Mouse (Mus musculus): ENCODE results near the gene Gm20388. TPM values are rescaled to one million over a fixed set of nuclear protein-coding genes. Genes with fewer than 3 reads are reported as not detected.

The Gm20388 gene
- polyA plus RNA-seq, 1 experiment = 28.1 TPM

DNA sequence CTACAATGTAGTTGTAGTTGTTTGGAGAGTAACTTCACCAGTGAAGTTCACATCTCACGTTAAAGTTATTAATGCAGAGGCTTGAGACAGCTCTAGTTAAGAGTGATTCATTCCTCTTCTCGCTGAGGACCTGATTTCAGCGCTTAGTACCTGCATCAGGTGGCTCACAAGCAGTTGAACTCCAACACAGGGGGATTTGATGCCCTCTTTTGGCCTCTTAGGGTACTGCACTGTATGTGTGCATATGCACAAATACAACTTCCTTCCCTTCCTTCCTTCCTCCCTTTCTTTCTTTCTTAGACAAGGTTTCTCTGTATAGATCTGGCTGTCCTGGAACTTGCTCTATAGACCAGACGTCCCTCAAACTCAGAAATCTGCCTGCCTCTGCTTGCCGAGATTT, 1763.9 kb downstream of the Gm20388 start:
- peak; percentile 36 for TF ChIP-seq CTCF (IDR thresholded peaks at IDR 0.05; ENCODE audit: low read depth, low read length)
- no peak for TF ChIP-seq EP300 (IDR thresholded peaks at IDR 0.05; ENCODE audit: insufficient read depth, low read depth, low read length)
- no peak for TF ChIP-seq POLR2A (IDR thresholded peaks at IDR 0.05; ENCODE audit: insufficient read depth, low read length)
- H3K27ac ChIP-seq (ENCODE audit: insufficient read depth, low read length) = no peak overlapping the region
- H3K4me1 ChIP-seq (ENCODE audit: control insufficient read depth, insufficient read depth, low read length) = no peaks in the 10 kb centered on the region
- H3K36me3 ChIP-seq (ENCODE audit: control insufficient read depth, insufficient read depth, low read length, poor library complexity, severe bottlenecking) = no peaks in the 10 kb centered on the region
- H3K9me3 ChIP-seq (replicated peaks; ENCODE audit: control insufficient read depth, insufficient read depth, low read length, poor library complexity, severe bottlenecking) = no peaks in the 10 kb centered on the region
- no peaks in the 10 kb centered on the region for H3K27me3 ChIP-seq (ENCODE audit: control insufficient read depth, insufficient read depth, low read length, poor library complexity, severe bottlenecking)
- no peak overlapping the region for H3K4me3 ChIP-seq (ENCODE audit: low read depth, low read length)
- no peak overlapping the region for H3K9ac ChIP-seq (ENCODE audit: low read depth, poor library complexity, severe bottlenecking)

DNA sequence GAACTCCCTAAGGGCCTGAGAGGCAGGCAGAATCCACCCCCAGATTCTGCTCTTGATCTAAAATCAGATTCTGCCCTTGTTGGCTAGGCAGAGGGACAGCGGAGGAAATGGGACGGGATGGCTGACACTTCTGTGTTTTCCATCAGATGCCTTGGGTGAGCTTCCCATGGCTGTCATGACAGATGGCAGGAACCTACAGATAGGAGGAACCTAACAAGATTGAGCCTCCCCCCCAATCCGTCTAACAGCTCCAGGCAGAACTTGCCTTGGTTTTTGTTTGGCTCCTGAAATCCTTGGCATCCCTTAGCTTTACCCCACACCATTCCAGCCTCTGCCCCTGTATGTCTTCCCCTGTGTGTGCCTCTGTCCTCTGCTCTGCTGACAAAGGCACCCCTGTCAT, 1764.5 kb downstream of the Gm20388 start:
- TF ChIP-seq CTCF (IDR thresholded peaks at IDR 0.05; ENCODE audit: low read depth, low read length) (no peak), EP300 (IDR thresholded peaks at IDR 0.05; ENCODE audit: insufficient read depth, low read depth, low read length) (no peak), POLR2A (IDR thresholded peaks at IDR 0.05; ENCODE audit: insufficient read depth, low read length) (no peak)
- Histone ChIP-seq H3K27me3 (ENCODE audit: control insufficient read depth, insufficient read depth, low read length, poor library complexity, severe bottlenecking) (no peaks in the 10 kb centered on the region), H3K9ac (ENCODE audit: low read depth, poor library complexity, severe bottlenecking) (peak overlapping the region; percentile 53), H3K27ac (ENCODE audit: insufficient read depth, low read length) (no peak overlapping the region), H3K4me1 (ENCODE audit: control insufficient read depth, insufficient read depth, low read length) (no peaks in the 10 kb centered on the region), H3K9me3 (replicated peaks; ENCODE audit: control insufficient read depth, insufficient read depth, low read length, poor library complexity, severe bottlenecking) (no peaks in the 10 kb centered on the region), H3K36me3 (ENCODE audit: control insufficient read depth, insufficient read depth, low read length, poor library complexity, severe bottlenecking) (no peaks in the 10 kb centered on the region), H3K4me3 (ENCODE audit: low read depth, low read length) (peak overlapping the region; percentile 49)

DNA sequence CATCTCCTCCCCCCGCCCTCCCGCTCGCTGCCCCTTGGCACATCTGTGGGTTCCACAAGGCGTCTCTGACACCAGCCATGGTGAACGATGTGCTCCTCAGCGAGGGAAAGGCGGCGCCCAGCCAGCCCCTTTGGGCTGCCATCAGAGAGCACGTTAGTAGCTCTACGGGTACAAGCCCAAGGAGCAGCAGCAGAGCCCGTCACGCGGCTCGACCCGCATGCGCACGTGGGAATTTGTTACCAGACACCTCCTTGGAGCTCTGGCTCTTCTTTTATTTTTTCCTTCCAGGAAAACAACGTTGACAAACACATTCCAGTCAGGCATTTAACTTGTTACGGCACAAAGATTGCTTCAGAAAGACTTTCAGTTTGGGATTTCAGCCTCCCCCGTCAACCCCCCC, 1765.1 kb downstream of the Gm20388 start:
- Histone ChIP-seq H3K4me1 (ENCODE audit: control insufficient read depth, insufficient read depth, low read length) (no peaks in the 10 kb centered on the region), H3K36me3 (ENCODE audit: control insufficient read depth, insufficient read depth, low read length, poor library complexity, severe bottlenecking) (no peaks in the 10 kb centered on the region), H3K9ac (ENCODE audit: low read depth, poor library complexity, severe bottlenecking) (peak overlapping the region; percentile 53), H3K9me3 (replicated peaks; ENCODE audit: control insufficient read depth, insufficient read depth, low read length, poor library complexity, severe bottlenecking) (no peaks in the 10 kb centered on the region), H3K4me3 (ENCODE audit: low read depth, low read length) (peak overlapping the region; percentile 49), H3K27ac (ENCODE audit: insufficient read depth, low read length) (no peak overlapping the region), H3K27me3 (ENCODE audit: control insufficient read depth, insufficient read depth, low read length, poor library complexity, severe bottlenecking) (no peaks in the 10 kb centered on the region)
- TF ChIP-seq EP300 (IDR thresholded peaks at IDR 0.05; ENCODE audit: insufficient read depth, low read depth, low read length) (no peak), CTCF (IDR thresholded peaks at IDR 0.05; ENCODE audit: low read depth, low read length) (no peak), POLR2A (IDR thresholded peaks at IDR 0.05; ENCODE audit: insufficient read depth, low read length) (no peak)

DNA sequence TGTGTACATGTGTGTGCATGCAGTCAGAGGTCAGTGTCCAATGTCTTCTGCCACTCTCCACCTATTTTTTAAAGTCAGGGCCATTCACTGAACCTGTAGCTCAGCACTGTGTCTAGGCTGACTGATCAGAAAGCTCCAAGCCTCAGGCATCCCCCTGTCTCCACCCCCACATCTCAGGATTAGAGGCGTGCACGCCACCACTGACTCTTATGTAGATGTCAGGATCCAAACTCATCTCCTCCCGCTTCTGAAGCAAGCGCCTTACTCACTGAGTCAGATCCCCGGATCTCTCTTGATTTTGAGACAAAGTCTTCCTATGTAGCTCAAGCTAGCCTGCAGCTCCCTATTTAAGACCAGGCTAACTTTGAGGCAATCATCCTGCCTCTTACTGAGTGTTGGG, 1768.1 kb downstream of the Gm20388 start:
- Histone ChIP-seq H3K9me3 (replicated peaks; ENCODE audit: control insufficient read depth, insufficient read depth, low read length, poor library complexity, severe bottlenecking) (no peaks in the 10 kb centered on the region), H3K4me3 (ENCODE audit: low read depth, low read length) (no peak overlapping the region), H3K27me3 (ENCODE audit: control insufficient read depth, insufficient read depth, low read length, poor library complexity, severe bottlenecking) (no peaks in the 10 kb centered on the region), H3K9ac (ENCODE audit: low read depth, poor library complexity, severe bottlenecking) (no peak overlapping the region), H3K27ac (ENCODE audit: insufficient read depth, low read length) (no peak overlapping the region), H3K36me3 (ENCODE audit: control insufficient read depth, insufficient read depth, low read length, poor library complexity, severe bottlenecking) (no peaks in the 10 kb centered on the region), H3K4me1 (ENCODE audit: control insufficient read depth, insufficient read depth, low read length) (no peaks in the 10 kb centered on the region)
- TF ChIP-seq POLR2A (IDR thresholded peaks at IDR 0.05; ENCODE audit: insufficient read depth, low read length) (no peak), CTCF (IDR thresholded peaks at IDR 0.05; ENCODE audit: low read depth, low read length) (no peak), EP300 (IDR thresholded peaks at IDR 0.05; ENCODE audit: insufficient read depth, low read depth, low read length) (no peak)

DNA sequence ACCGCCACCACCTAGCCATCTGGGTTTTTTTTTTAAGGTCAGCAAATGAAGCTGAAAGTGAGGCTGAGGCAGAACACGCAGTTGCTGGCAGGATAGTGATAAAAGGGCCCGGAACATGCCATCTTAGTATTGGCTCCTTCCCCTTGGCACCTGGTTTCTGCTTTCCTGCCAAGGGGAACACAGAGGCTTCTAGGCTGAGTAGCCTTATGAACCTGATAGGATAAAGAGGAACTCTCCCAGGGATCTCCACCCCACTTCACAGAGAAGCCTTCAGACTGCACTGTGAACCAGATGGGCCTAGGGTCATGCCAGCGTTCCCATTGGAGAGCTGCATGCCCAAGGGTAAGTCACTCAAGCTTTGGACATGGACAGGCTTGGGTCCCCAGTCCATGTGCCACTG, 1770.3 kb downstream of the Gm20388 start:
- Histone ChIP-seq H3K36me3 (ENCODE audit: control insufficient read depth, insufficient read depth, low read length, poor library complexity, severe bottlenecking) (no peaks in the 10 kb centered on the region), H3K9me3 (replicated peaks; ENCODE audit: control insufficient read depth, insufficient read depth, low read length, poor library complexity, severe bottlenecking) (no peaks in the 10 kb centered on the region), H3K9ac (ENCODE audit: low read depth, poor library complexity, severe bottlenecking) (no peak overlapping the region)

DNA sequence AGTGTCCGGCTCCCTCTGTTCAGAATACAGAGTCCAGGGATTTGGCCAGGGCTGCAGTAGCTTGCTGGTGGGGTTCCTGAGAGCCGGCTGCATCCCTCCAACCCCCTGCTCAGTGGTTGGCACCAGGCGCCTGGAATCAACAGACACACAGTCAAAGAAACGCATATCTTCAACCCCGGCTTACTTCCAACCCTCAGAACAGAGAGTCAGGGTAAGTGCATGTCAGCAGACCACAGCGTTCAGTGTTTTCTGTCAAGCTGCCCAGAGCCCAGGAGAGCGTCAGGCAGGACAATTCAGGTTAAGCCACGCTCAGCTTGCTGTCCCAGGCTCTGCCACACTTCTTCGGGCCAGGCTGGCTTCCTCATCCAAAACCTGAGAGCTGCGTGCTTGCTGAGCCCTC, 1770.8 kb downstream of the Gm20388 start:
- Histone ChIP-seq H3K4me1 (ENCODE audit: control insufficient read depth, insufficient read depth, low read length) (no peaks in the 10 kb centered on the region), H3K27ac (ENCODE audit: insufficient read depth, low read length) (no peak overlapping the region), H3K27me3 (ENCODE audit: control insufficient read depth, insufficient read depth, low read length, poor library complexity, severe bottlenecking) (no peaks in the 10 kb centered on the region), H3K4me3 (ENCODE audit: low read depth, low read length) (no peak overlapping the region), H3K36me3 (ENCODE audit: control insufficient read depth, insufficient read depth, low read length, poor library complexity, severe bottlenecking) (no peaks in the 10 kb centered on the region), H3K9me3 (replicated peaks; ENCODE audit: control insufficient read depth, insufficient read depth, low read length, poor library complexity, severe bottlenecking) (no peaks in the 10 kb centered on the region), H3K9ac (ENCODE audit: low read depth, poor library complexity, severe bottlenecking) (no peak overlapping the region)
- no peak for TF ChIP-seq CTCF (IDR thresholded peaks at IDR 0.05; ENCODE audit: low read depth, low read length)
- TF ChIP-seq POLR2A (IDR thresholded peaks at IDR 0.05; ENCODE audit: insufficient read depth, low read length) = no peak
- TF ChIP-seq EP300 (IDR thresholded peaks at IDR 0.05; ENCODE audit: insufficient read depth, low read depth, low read length) = no peak

More for the DNA sequence above, 1770.3 kb downstream of the Gm20388 start:
- Histone ChIP-seq H3K4me1 (ENCODE audit: control insufficient read depth, insufficient read depth, low read length) (no peaks in the 10 kb centered on the region), H3K27ac (ENCODE audit: insufficient read depth, low read length) (no peak overlapping the region), H3K4me3 (ENCODE audit: low read depth, low read length) (no peak overlapping the region), H3K27me3 (ENCODE audit: control insufficient read depth, insufficient read depth, low read length, poor library complexity, severe bottlenecking) (no peaks in the 10 kb centered on the region)
- TF ChIP-seq CTCF (IDR thresholded peaks at IDR 0.05; ENCODE audit: low read depth, low read length) (no peak), EP300 (IDR thresholded peaks at IDR 0.05; ENCODE audit: insufficient read depth, low read depth, low read length) (no peak), POLR2A (IDR thresholded peaks at IDR 0.05; ENCODE audit: insufficient read depth, low read length) (no peak)

All from ES-Bruce4 (cell line).